Mouse (Mus musculus): ENCODE results near the gene Ttyh1.

- no peak for TF ChIP-seq POLR2A (IDR thresholded peaks at IDR 0.05; ENCODE audit: low read depth, low read length)
- TF ChIP-seq CTCF (IDR thresholded peaks at IDR 0.05; ENCODE audit: extremely low read depth, insufficient read length, insufficient replicate concordance, low read depth, low read length), result no peak
Measured at GRCm38 (mm10) chr7:4137746-4138145, 18.5 kb downstream of the Ttyh1 start.

Data from small intestine, adult 2 months (tissue).